Mouse (Mus musculus) embryonic stem cell, embryonic (primary cell): ENCODE measurements at regions not wholly inside any gene's neighbourhood (a gene's known extent, or its start where the extent isn't known, plus 50 kb on each side); places are given as distances from the start of the nearest gene placed in this dataset.

ENCODE experiments used
- CTCF ChIA-PET, 4 experiments: fragments of 300-600 bp in 2 of 4; fragments of 350-600 bp in 2 of 4; sonication (Branson Sonifier 250); formaldehyde crosslinking; loops; one replicate each; lab custom pipeline; 2022; ENCODE audit warnings: inconsistent platforms in 2 of 4; lab: Charles Lee
- POLR2A ChIA-PET, 4 experiments: fragments of 300-600 bp in 2 of 4; fragments of 350-600 bp in 2 of 4; sonication (Branson Sonifier 250); formaldehyde crosslinking; loops; one replicate each; lab custom pipeline; 2022; ENCODE audit warnings: antibody characterized with exemption in 4 of 4, inconsistent platforms in 1 of 4; lab: Charles Lee

DNA sequence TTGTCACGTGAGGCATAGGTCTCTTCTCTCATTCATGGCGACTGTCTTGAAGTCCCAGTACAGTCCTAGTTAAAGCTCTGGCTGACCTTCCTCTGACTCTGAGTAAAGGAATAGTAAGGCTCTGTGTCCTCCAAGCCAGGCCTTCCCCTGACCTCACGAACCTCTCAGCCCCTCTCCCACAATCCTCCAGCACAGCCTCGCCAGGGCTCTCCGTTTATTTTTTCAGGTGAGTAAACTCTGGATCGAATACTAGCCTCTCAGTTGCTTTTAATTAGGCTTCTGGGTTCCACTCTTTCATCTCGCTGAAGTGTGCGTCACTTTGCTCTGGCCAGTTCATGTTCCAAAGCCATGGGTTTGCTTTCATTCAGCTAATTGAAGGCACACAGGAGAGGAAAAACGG is 133.8 kb downstream of the Mylk4 start:
- ChIA-PET POLR2A (no interaction called here), CTCF (interaction anchor here in 1 of 4 experiments (0.7 kb wide), 1 partner anchor 465 kb away, joined by 4 read pairs; no protein-coding TSS in a partner anchor)

DNA sequence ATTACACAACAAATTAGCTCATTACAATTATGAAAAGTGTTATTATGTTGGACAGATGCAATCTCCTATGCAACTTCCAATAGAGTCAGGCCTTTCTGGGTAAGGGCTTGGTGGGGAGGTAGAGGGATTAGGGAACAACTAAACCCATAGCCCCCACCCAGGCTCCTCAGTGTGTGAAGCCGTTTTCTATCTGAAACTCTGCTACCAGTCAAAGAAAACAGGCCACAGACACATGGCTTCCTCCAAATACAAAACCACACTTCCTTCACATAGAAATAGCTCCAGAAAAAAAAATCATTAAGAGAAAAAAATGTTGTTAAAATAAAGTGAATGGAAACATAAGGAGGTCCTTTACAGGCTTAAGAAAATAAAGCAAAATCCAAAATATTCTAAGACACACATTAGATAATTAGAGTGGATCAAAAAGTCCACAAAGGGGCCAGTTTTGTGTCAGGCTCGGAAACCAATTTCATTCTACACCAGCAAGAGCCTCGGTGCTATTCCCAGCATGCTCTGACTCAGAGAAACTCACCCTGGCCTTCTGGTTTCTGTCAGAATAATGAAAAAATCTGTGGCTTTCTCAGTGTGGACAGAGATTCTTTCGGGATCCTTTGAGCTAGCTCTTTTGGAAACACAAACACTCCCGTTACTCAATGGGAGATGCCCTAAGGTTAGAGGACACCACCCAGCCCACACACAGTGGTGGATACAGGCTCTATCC is 140.6 kb downstream of the Mylk4 start:
- POLR2A ChIA-PET = no interaction called here
- CTCF ChIA-PET = interaction anchor here in 2 of 4 experiments (0.6 to 0.7 kb wide), 2 partner anchors 115 to 156 kb away, joined by 3 to 4 read pairs; no protein-coding TSS in a partner anchor

DNA sequence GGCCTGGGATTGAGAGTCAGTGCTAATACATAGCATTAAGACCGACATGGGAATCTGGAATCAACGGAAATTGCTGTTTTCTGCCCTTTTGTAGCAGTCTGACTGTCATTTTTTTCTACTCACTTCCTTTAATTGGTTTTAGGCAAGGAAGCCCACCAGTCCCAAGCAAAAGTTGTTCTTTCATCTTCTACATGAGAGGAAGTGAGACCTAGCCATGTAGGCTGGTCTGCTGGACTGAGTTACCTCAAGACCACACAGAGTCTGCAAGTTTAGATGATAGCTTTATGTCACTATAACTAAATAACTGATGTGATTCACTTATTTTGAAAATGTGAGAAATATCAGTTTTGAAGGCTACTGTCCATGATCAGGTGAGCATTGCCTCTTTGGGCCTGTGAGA is 142.8 kb downstream of the Mylk4 start:
- POLR2A ChIA-PET = no interaction called here
- CTCF ChIA-PET = no interaction called here

DNA sequence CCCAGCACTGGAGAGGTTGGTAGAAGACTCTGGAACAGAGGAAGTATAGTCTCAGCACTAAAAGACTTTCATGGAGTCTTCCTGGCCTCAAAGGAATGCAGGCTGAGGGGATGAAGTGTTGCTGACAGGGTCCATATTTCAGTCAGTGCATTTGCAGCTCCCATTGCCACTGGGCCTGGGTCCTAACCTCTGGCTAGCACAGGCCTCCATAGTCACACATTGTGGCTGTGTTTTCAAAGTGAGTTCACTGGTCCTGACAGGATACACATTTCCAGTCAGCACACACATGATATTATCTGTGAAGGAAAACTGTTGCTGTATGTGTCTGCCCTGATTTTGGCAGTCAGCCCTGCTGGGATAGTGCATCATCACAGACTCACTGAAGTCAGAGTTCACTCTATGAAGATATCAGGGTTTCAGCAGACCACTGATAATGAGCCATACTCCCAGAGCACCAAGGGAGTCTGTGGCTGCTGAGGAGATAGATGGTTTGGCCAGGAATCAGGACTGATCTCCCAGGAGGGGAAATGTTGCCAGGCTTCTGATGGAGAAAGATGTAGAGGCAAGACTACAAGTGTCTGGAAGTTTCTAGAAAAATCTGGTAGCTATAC is 153.5 kb downstream of the Mylk4 start:
- POLR2A ChIA-PET = no interaction called here
- CTCF ChIA-PET = interaction anchor here in 1 of 4 experiments (0.6 kb wide), 1 partner anchor 17 kb away, joined by 3 read pairs; no protein-coding TSS in a partner anchor

DNA sequence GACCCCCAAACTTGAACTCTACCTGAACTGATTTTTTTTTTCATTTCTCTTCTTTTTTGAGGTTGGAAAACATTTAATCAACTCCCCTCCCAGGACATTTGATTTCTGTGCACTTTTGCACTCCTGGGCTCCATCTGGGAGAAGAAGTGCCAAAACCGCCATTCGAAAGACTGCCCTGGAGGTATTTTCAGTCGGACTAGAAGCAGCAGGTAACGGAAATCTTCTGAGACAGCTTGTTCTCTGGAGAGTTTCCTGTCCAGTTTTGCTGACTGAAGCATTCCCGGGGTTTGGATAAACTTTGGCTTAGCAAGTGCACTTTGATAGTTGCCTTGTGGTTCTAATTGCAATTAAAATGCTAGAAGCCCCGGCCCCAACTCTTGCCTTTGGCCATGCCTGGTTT is 169.8 kb downstream of the Mylk4 start:
- CTCF ChIA-PET = no interaction called here
- POLR2A ChIA-PET = no interaction called here

DNA sequence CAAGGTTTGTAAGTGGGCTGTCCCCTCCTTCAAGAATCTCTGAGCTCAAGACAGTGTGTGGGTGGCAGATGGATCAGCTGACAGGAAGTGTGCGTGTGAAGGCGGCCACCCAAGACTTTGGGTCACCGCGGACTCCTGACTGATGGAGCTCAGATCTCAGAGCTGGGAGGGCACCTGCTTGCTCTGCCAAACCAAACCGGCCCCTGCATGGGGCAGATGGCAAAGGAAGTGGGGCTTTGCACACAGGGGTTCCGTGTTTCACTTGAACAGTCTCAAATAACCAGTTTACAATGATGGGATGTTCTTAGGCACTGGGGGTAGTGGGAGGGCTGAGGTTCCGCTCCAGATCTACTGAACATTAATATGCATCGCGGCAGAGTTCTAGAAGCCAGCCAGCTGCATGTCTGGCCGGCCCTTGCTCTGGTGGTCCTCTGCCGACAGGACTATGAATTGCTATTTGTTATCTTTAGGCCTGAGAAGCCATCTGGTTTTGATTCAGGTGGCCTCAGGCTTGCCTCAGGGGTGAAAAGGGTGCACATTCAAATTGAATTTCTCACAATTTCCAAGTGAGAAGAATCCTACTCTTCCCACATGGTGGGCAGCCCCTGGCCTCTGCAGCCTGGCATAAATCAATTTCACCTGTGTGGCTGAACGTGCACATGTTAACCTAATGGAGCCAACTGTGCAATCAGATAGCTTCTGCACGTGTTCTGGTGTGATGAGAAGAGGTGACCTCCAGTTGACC is 172.0 kb downstream of the Mylk4 start:
- POLR2A ChIA-PET = no interaction called here
- CTCF ChIA-PET = no interaction called here

DNA sequence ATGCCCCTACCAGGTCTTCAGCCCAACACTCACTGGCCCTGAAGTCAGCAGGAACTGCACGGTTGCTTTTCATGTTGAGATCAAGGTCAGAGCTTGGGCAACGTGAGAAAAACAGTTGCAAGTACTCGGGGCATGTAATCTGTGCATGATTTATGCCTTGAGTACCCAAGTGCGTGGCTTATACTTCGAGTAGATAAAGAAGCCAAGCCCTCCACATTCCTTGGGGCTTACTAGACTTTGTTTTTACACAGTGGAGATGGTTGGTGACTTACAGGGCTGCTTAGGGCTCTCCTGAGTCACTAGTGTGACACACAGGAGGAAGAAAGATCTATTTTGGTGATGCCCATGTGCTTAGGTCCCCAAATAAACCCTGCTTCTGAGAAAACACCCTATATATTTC is 172.8 kb downstream of the Mylk4 start:
- CTCF ChIA-PET = no interaction called here
- POLR2A ChIA-PET = no interaction called here

DNA sequence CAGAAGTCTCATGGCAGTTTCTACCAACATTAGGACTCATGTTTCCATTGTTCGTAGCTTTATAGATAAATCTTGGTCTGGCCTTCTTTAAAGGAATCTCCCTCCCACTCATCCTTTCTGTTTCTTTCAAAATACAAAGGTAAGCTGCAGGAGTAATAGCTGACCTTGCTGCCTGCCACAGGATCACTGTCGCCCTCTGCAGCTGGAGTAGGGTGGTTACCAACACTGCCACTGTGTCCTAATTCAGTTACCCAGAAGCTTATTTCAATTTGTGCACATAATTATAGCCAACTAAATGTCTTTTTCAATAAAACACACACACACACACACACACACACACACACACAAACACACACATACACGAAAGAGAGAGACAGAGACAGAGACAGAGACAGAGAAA is 175.3 kb downstream of the Mylk4 start:
- CTCF ChIA-PET = no interaction called here

DNA sequence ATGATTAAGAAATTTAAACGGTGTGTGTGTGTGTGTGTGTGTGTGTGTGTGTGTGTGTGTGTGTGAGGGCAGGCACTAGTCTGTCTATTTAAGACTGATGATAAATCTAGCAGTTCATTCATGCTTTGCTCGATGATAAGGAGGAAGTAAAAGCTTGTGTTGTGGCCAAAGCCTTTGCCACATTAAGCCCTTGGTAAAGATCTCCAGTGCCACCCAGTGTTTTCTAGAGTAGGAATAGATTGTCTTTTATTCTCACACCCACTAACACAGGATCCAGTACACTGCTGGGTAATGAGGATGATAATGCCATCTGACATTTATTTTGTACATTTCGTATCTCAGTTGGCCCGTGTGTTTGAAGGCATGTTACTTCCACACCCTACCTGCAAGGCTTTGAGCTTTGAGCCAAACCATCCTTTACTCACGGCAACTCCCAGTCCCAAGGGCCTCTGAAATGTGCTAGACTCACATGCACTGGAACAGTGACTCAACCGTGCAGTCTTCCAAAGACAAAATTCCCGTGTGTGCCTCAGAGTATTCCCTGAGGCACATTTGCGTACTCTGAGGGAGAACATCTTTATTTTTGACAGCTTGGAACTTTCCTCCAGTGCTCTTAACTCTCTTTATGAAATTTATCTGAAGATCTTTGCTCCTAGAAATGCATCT is 179.7 kb downstream of the Mylk4 start:
- CTCF ChIA-PET = interaction anchor here in 1 of 4 experiments (0.6 kb wide), 1 partner anchor 18 kb away, joined by 7 read pairs; no protein-coding TSS in a partner anchor
- POLR2A ChIA-PET = interaction anchor here in 1 of 4 experiments (0.6 kb wide), 1 partner anchor 289 kb away, joined by 3 read pairs; no protein-coding TSS in a partner anchor

More for the DNA sequence above, 175.3 kb downstream of the Mylk4 start:
- POLR2A ChIA-PET = no interaction called here

DNA sequence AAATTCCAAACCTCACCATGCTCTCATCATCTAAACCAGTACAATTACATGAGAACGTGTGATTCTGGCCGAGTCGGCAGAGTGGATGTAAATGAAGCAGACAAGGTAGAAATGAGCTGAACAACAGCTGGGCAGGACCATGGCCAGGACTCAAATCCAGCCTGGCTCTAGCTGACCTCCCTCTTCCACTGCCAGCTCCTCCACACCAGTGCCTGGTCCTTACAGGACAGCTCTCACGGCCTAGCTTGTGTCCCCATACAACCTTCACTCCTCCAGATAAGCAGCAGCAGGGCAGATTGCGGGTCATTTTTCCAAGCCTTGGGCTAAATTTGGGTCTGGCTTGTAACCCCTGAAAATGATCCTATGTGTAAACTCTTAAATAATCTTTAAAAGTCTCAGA is 182.4 kb downstream of the Mylk4 start:
- CTCF ChIA-PET = interaction anchor here in 1 of 4 experiments (0.6 kb wide), 1 partner anchor 54 kb away, joined by 3 read pairs; no protein-coding TSS in a partner anchor
- POLR2A ChIA-PET = no interaction called here

DNA sequence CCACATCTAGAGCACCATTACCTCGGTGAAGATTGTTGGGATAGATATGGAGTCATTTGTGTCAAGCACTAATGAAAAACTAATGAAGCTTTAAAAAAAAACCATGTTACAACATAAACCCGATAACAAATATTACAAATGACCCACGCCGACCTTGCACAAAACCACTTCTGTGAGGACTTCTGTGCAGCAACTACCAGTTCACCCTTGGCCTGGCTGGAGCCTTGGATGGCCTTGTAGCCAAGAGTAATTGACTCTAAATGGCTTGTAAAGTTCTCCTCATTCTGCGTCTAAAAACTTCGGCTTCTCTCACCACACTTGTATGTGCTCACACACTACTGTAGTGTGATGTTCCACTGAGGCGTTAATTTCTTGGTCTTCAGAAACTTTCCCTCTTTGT is 190.1 kb downstream of the Mylk4 start:
- CTCF ChIA-PET = interaction anchor here in 1 of 4 experiments (0.6 kb wide), 1 partner anchor 486 kb away, joined by 4 read pairs; no protein-coding TSS in a partner anchor
- POLR2A ChIA-PET = no interaction called here

DNA sequence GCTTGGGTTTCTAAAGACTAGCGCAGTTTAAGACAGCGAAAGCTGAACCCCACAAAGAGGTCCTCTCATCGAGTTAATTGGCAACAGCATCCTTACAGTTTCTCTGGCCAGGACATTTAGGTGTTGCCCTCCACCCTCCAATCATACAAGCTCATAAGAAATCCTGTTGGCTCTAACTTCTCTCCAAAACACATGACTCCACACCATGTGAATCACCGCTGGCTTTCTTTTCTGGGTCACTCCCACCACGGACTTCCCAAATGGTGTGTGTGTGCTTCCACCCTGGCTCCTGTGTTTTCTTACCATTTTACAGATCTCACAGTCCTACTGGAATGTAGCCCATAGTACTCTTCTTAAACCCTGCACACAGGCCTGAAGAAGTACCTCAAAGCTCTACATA is 190.6 kb downstream of the Mylk4 start:
- ChIA-PET CTCF (no interaction called here), POLR2A (no interaction called here)

DNA sequence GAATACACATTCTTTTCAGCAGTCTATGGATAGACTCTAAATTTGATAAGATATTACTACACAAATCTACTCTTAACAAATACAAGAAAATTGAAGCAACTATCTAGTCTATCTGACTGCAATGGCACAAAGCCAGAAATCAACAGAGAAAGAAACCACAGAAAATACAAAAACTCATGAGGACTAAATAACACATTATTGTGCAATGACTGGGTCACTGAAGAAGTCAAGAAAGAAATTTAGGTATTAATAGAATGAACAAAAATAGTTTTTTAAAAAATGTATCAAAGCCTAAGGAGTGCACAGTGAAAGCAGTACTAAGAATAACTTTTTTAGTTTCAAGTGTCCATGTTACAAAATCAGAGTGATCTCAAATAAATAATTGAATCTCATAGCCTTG is 202.2 kb downstream of the Mylk4 start:
- POLR2A ChIA-PET = no interaction called here
- CTCF ChIA-PET = no interaction called here

DNA sequence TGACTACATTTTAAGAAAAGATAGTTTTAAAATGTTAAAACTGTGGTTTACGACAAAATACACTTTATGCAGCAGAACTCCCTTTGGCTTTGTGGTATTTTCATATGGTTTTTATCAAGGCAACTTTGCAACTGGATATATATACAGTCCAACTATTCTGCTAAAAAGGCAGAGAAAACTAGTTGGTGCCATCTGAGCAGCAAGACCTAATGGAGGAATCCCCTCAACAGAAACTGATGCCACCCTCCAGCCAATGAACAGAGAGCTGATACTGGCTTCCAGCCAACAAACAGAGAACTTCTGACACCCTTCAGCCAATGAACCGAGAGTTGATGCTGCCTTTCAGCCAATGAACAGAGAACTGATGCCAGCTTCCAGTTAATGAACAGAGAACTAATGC is 215.9 kb downstream of the Mylk4 start:
- CTCF ChIA-PET = no interaction called here
- POLR2A ChIA-PET = no interaction called here

DNA sequence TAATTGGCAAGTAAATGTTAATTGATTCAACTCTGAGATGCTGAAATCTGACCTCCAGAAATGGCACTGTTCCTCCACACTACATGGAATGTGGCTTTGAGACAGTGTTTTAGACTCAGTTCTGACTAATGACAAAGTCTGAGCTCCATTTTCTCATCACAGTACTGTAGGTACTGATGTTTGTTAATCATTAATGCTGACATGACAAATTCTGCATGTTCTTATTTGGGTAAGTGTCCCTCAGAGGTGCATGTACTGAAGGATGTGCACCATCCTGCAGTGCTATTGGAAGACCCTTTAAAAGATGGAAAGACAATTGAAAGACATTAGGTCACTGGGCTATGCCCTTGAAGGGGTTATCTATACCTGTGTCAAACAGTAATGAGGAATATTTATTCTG is 222.1 kb upstream of the Gmds start:
- ChIA-PET CTCF (no interaction called here), POLR2A (no interaction called here)

DNA sequence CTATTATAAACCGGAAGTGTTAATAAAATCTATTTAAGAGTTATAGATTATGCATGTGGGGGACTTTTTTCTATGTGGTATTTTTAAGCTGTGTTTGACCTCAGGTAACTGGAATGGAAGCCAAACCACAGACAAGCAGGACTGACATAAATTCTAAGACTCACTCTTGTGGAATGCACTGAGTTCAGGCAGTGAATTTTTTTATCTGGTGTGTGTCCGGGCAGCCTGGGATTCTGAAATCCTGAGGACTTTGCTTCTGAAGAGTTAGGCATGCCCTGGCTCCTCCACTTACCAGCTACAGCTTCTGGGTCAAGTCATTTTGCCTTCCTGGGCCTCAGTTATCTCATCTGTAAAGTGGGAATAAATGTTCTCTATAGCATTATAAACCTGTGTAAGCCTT is 217.9 kb upstream of the Gmds start:
- ChIA-PET CTCF (no interaction called here), POLR2A (no interaction called here)

DNA sequence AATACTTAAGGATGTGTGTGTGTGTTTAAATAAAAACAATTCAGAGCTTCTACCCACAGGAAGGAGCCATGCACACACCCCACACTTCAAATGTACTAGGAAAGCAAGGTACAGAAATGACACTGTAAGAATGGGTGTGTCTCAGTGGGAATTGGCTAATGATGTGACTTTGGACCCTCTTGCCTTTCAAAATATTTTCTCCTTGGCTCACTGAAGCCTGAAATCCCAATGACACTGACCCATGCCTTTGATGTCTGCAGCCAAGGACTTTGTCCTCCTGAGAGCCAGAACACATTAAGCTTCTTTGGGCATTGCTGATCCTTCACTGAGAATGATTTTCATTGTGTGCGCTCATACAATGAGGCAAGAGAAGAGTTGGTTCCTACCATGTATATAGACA is 216.5 kb upstream of the Gmds start:
- POLR2A ChIA-PET = no interaction called here
- CTCF ChIA-PET = no interaction called here

DNA sequence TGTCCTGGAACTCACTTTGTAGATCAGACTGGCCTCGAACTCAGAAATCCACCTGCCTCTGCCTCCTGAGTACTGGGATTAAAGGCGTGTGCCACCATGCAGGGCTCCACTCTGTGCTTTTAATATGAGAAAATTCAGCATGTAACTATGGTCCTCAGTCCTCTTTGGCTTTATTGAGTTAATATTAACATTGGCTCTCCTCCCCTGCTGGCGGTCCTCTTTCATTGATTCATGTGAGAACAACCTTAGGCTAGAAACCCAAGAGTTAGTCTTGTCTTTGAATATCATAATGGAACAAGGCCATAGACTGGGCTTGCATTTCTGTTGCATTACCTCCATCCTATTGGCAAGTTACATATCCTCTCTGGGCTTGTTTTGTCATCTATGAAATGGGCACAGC is 216.1 kb upstream of the Gmds start:
- ChIA-PET CTCF (no interaction called here), POLR2A (no interaction called here)

DNA sequence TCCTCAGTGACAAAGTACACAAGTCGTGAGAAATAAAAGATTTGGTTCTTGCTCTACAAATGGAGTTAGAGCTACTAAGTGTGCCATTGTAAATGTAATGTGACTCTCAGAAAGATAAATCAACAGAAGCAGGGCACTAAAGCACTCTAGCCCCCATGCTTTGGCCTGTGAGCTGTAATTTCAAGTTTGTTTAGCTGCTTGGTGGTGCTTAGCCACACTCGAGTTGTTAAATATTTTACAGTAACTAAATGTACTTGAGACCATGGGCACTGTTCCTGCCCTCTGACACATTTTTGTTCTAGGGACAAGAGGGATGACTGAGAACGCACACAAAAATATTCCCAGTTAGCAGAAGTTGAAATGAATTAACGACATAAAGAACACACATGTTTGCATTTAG is 214.6 kb upstream of the Gmds start:
- CTCF ChIA-PET = no interaction called here
- POLR2A ChIA-PET = no interaction called here

DNA sequence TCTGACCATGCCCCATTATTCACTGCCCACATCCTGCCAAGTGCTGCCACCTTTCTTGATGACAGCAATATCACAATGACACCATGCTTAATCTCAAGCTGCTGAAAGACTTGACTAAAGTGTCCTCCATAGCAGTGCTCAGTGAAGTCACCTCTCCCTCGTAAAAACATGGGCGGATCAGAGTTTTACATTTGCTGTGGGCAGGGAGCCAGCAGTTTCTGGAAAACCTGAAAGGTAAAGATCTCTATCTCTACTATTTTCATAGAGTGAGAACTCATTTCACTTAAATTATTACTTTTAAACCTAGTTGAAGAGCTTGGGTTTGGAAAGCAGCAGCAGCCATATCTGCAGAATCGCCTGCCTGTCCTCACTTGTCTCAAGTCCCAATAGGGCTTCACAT is 211.6 kb upstream of the Gmds start:
- CTCF ChIA-PET = no interaction called here

More for the DNA sequence above, 211.6 kb upstream of the Gmds start:
- POLR2A ChIA-PET = no interaction called here
